Mouse (Mus musculus): ENCODE data around the gene Gm6676.
"Not testable (repeated sequence)": the region's sequence is repeated elsewhere in the genome, so short reads cannot be mapped to it uniquely, and the experiment has no call there.

Gene Gm6676

DNA sequence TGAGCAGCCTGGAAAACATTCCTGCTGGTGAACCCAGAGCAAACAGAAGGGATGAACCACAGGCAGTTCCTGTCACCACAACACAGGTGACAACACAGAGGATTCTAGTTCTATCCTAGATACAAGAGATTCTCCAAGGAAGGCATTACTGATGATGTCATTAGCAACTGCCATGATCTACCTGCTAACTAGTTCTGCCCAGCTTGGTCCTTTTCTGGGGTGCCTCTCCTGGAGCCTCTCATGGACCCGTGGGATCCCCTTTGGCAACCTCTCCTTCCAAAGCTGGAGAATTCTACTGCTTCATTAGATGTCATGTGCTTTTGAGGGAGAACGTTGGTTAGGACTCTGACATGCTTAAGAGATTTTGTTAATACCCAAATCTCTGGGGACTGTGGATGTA lies at the start of gene Gm6676:
Gene Gm6676 (minus strand): TSS at position 101 of the 400 bp plus-strand sequence.
- DNase-seq, result not testable (repeated sequence)

DNA sequence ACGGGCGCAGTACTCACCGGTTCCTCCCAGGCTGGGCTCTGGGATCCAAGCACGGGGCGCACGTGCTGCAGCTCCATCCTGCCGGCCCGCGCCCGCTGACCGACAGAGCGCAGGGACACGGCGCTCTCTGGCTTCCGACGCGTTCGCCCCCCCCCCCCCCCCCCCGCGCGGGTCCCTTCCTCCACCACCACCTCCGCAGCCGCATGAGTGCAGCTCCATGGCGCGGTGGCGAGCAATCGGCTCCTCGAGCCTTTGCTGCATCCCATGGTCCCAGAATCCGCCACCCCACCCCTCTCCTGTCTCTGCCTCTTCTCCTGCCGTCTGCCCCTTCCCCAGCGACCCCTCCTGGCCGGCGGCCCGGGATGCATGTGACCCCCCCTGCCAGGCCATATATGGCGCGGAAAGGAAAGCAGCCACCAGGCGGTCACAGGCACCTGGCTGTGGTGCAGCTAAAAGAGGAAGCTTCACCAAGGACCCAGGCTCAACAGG lies 49.3 kb upstream of the Gm6676 start, which contains the start of gene Gm3512:
Gene Gm3512 (minus strand): TSS at position 51 of the 489 bp plus-strand sequence.
- not testable (repeated sequence) for DNase-seq

DNA sequence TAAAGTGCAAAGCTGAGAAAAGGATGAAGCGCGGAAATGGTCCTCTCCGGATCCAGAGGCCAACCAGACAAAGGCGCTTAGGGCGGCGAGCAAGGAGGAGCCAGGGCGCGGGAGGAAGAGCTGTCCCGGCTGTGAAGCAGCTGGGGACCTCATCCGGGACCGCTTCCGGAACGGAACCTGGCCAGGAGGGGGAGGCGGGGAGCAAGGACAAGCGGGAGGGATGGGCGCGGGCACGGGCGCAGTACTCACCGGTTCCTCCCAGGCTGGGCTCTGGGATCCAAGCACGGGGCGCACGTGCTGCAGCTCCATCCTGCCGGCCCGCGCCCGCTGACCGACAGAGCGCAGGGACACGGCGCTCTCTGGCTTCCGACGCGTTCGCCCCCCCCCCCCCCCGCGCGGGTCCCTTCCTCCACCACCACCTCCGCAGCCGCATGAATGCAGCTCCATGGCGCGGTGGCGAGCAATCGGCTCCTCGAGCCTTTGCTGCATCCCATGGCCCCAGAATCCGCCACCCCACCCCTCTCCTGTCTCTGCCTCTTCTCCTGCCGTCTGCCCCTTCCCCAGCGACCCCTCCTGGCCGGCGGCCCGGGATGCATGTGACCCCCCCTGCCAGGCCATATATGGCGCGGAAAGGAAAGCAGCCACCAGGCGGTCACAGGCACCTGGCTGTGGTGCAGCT lies 19.9 kb downstream of the Gm6676 start:
- DNase-seq, result peak; percentile 0 to 1

DNA sequence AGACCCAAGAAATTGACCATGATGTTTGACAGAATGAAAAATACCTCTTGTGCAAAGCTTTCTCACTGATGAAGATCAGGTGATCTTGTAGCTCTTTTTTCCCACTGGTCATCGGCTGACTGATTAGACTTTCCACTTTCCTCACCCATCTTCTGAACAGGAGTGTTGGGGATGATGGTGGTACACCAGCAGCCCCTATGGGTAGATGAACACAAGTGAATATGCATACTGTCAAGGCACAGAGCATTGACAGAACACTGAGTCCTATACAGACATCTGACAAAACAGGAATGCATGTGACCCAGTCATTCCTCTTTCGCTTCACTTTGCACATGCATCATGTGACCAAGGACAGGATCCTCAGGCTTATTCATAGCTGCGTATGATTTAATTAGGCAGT lies 24.7 kb downstream of the Gm6676 start, which contains the start of gene Gm3696:
Gene Gm3696 (minus strand): TSS at position 101 of the 400 bp plus-strand sequence.
- DNase-seq, result not testable (repeated sequence)
